Mouse (Mus musculus): ENCODE measurements around the gene Gm49387.

The Gm49387 gene

DNA sequence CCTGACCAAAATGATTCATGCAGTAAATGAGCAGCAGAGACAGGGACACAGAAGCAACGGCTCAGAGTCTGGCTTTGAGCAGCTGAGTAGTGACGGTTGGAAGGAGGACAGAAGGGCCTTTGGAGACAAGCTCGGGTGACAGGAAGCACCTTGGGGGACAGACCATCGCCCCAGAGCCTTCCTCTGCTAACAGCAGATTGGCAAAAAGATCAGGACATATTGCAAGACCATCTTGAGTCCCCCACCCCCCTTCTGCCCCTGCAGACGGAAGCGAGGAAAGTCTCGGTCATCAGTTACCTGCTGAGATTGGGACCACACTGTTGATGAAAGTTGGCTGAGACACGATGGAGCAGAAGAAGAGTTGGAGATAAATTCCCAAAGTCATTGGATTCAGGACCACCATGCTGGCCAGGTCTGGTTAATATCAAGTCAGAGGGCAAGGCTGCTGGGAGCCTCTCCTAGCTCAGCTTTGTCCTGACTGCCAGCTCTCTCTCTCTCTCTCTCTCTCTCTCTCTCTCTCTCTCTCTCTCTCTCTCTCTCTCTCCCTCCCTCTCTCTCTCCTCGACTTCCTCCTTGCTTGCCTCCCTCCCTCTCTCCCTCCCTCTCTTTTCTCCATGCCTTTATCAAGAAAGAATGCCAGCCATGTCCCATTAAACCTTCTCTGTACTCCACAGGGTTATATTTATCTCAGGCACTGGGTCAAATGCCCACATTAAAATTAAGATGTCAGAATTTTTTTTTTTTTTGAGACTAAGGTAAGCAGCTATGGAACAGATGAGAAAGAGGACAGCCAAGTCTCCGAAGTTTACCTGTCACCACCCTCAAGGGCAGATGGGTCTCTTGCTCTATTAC lies 63.6 kb downstream of the Gm49387 start:
- DNase-seq (ENCODE audit: extremely low spot score, low read depth, low spot score), result no peak

- DNase-seq (ENCODE audit: extremely low spot score, low read depth, low spot score), result no peak
These were observed 64.8 kb downstream of the Gm49387 start for GRCm38 (mm10) chr14:31575866-31576265.

DNA sequence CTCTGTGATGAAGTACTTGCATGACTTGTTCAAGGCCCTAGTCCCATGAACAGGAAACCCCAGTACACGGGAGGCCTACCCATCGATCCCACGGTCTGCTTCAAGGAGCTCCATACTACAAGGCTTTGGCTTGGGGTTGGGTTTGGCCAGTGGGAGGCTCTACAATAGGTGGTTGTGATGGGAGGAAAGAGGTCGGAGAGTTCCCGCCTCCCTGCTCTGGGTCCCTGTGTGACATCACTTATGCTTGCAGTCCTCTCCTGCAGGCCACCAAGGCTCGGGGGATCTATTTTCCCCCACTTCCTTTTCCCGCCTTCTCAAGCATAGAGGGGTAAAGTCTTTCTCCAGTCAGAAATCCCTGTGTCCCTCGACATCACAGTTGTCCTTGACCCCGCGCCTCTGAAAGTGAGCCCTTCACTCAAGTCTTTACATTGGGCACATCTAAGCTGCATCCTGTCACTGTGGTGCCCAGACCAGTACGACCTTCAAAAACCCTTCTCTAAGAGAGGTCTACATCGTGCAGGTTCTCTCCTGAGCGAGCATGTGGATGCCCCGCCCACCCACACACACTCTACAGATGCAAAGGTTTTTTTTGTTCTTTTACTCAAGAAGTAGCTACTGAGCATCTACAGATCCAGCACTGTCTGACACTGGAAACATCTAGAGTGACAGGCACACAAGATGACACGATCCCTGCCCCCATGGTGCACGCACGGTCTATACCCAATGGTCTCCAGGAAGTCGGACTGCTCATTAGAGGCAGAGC lies 65.6 kb downstream of the Gm49387 start:
- DNase-seq (ENCODE audit: extremely low spot score, low read depth, low spot score), result no peak

DNA sequence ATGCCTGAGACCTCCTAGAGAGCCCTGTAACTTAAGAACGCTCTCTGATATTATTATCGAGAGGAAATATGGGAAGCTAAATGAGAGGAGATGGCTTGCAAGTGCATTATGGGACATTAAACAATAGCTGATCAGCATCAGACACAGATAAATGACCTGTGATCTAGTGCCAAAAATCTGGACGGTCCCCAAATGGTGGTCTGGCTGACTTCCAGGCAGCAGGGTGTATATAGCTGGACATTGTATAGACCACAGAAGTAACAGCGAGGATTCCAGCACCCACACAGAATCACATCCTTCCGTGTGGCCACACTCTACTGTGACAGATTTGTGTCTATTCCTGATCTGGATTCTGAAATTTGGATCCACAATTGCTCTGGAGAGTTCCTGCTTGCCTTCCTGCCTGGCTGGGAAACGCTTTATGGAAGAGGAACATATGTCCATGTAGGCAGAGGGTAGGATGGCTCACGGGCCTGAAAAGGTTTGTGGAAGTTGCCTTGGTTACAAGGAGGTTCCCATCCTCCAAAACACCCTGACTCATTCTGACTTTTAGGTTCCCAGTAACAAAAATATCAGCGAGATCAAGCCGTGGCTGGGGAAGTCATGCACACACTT lies 68.0 kb downstream of the Gm49387 start:
- DNase-seq (ENCODE audit: extremely low spot score, low read depth, low spot score), result no peak

DNA sequence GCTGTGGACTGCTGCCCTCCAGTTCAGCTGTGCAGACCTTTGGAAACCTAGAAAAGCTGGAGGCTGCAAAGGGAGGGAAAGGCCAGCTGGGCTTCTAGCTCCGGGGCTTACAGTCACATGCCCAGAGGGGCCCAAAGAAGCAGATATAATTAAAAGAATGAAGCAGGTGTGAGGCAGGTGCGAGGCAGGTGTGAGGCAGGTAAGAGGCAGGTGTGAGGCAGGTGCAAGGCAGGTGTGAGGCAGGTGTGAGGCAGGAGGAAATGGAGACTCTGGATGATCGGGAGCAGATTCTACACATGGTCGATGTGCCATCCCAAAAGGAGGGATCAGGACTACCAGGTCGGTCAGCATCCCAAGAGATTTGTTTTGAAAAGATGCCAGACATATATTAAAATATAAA lies 69.3 kb downstream of the Gm49387 start:
- DNase-seq (ENCODE audit: extremely low spot score, low read depth, low spot score), result no peak

DNA sequence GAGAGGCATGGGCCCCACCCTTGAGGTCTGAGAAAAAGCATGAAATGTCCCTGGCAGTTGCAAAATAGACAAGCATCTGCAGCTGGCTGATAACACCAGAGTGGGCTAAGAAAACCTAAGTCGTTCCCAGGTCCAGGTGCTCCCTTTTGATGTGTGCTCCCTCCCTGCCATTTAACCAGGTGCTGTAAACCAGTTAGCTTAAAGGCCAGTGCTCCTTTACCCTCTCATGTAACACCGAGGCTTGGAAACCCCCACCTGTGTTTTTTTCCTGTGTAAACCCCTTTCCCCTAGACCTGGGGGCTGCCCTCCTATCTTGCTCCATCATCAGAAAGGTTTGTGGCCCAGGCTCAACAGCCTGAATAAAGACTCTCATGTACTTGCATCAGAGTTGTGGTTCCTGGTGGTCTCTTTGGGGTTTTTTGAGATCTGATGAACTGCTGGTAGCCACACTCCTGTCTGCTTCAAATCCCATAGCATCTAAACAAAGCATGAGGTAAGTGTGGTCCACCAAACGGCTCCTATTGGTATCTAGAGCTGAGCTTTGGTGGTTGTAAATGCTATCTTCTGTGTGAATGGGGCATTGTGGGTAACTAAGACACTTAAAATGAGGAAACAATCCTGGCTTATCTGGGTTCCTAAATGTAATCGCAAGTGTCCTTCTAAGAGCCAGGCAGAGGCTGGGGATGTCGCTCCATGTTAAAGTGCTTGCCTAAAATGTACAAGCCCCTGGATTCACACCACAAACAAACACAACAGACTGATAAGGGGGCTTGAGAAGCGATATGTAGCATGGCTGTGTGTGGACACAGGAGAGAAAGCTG lies 70.3 kb downstream of the Gm49387 start:
- DNase-seq (ENCODE audit: extremely low spot score, low read depth, low spot score), result no peak

GRCm38 (mm10) chr14:31569151-31569631 lies 71.5 kb downstream of the Gm49387 start:
- DNase-seq (ENCODE audit: extremely low spot score, low read depth, low spot score), result no peak

DNA sequence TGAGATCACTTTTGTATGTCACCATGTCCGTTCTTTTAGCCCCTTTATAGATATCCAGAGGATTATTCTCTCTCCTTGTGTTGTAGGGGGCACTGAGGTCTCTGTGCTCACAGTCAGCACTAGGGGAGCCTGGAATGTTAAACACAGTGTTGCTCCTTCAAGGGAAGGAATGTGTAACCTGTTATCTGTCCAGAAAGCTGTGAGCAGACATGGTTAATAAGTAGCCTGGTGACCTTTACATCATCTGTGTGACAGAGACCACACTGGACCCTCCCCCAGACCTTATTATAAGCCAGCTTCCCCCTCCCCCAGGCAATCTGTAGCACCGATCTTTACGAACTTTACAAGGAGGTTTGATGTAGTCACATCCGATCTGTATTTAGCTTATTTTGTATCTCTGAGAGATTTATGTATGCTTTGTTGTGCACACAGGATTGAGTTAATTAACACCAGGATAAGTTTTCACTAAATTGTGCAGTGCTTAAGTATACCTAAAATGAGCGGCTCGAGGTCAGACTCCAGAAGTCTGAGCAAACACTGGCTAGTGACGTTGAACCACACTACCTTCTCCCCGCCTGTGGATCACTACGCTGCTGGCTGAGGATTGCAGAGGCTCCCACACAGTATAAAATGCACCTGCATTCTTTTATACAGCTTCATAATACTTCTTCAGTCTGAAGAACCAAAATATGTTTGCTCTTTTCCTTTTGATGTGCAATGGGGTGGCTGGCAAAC lies 75.0 kb downstream of the Gm49387 start:
- DNase-seq (ENCODE audit: extremely low spot score, low read depth, low spot score), result no peak

DNA sequence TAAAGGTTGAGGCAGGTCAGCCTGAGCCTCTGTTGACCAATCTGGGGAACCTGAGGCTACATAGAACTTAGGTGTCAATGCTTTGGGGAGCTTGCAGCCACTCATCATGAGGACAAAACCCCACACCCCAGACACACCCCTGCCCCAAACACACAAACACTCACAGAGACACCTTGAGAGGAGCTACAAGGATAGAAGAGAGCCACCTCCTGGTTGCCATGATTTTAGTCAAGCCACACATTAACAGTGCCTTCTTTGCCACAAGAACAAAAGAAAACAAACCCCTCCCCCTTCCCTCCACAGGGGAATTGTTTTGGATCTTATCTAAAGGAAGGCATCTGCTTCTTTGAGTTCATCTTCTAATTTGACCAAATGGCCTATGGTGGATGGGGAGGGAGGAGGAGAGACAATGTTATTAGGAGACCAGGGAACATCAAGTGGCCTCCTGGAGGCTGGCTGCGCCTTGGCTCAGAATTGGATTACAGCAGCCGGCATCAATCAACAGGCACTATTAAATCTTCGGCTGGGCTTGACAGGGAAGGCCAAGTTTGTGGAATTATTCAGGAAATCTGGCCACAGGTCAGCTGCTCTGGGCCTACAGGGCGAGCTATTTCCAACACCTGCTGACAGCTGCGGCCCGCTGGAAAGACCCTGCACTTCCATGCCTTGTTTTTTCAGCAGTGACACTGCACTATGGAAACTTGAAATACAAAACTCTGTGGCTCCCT lies 76.1 kb downstream of the Gm49387 start:
- DNase-seq (ENCODE audit: extremely low spot score, low read depth, low spot score), result peak; percentile 24

- DNase-seq (ENCODE audit: extremely low spot score, low read depth, low spot score), result no peak
These were observed 79.8 kb downstream of the Gm49387 start for GRCm38 (mm10) chr14:31560886-31561285.

- DNase-seq (ENCODE audit: extremely low spot score, low read depth, low spot score), result no peak
These were observed 81.5 kb downstream of the Gm49387 start for GRCm38 (mm10) chr14:31559216-31559615.

DNA sequence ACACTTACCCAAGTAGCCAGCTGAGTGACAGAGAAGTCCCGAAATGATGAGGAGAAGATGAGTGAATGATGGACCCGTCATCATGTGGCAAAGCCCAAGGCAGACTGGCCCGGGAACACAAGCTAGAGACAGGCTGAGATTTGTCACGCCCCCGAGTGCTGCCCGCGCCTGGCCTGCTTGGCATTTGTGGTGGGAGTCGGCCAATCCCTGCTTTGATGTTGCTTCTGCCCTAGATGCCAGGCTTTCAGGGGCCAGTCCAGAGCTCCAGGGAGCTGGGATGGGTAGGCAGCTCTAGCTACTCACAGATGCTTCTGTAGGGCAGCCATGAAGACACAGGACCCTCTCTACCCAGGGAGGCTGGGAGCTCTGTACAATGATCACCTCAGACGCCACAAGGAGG lies 82.9 kb downstream of the Gm49387 start:
- no peak for DNase-seq (ENCODE audit: extremely low spot score, low read depth, low spot score)

DNA sequence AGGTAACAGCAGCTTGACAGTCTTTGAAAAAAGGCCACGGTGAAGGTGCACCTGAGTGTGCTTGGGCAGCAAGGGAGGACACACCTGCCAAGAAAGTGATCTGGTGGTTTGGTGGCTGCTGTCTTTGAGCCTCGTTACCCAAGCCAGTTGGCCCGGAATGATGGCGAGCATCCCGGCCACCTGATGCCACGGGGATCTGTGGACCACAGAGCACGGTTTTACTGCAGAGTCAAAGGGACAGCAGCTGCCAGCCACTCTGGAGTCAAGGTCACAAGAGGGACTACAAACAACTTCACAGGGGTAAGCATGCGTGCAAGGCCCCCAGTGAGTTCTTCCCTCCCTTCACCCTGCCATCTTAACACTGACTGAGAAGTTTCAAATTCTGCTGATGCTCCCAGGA lies 83.4 kb downstream of the Gm49387 start:
- DNase-seq (ENCODE audit: extremely low spot score, low read depth, low spot score), result no peak

DNA sequence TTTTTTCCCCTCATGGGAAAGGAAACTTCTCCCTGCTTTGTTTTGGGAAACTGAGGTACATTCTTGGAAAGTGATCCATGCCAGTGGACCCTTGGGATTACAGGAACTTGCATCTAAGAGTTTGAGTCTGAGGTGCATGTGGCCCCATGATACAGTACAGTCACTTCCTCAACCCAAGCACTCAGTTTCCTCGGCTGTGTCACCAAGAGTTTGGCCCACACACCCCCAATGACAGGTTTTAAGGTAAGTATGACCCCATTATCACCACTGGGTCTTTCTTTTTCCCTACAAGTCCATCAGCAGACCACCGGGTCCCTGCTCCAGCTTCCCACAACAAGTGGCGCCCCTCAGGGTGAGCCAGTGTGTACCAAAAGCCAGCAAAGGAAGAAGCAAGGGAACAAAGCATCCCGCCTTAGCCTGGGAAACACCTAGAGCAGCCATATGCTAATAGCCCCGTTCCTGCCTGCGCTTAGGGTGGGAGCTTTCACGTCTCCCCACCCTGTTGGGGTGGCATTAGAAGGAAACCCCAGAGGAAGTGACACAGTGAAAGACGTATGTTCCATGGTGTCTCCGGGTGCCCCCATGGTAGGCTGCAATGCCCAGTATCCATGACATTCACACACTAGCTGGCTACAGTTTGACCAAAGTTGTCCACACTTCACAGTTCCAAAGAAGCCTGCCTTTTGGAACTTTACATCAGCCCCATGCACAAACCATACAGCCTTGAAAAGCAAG lies 84.0 kb downstream of the Gm49387 start:
- no peak for DNase-seq (ENCODE audit: extremely low spot score, low read depth, low spot score)

GRCm38 (mm10) chr14:31555963-31556434 lies 84.7 kb downstream of the Gm49387 start:
- DNase-seq (ENCODE audit: extremely low spot score, low read depth, low spot score), result no peak

GRCm38 (mm10) chr14:31555021-31555420 lies 85.7 kb downstream of the Gm49387 start:
- DNase-seq (ENCODE audit: extremely low spot score, low read depth, low spot score), result no peak

DNA sequence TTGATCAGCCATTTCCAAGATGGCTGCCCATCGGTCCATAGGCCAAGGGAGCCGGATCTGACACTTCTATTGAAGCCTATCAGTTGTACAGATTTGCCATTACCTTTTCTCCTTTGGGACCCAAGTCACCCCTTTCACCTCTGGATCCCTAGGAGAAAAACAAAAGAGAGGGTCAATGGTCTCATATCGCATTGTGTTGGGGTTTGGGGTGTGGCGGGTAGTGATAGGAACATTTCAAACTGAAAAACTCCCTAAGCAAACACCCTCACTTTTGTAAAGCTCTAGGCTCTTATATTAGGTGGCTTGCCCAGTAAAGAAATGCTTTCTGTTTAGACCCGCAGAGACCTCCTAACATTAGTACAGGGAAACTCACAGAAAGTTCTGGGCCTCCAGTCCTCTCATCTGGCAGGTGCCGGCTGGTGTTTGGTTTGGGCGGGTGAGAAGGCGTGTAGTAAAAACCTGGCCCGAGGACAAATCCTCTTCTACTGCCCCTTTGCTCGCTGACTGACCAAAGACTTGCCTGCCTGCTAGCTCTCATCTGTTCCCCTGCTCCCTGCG lies 96.7 kb downstream of the Gm49387 start:
- DNase-seq (ENCODE audit: extremely low spot score, low read depth, low spot score), result no peak

DNA sequence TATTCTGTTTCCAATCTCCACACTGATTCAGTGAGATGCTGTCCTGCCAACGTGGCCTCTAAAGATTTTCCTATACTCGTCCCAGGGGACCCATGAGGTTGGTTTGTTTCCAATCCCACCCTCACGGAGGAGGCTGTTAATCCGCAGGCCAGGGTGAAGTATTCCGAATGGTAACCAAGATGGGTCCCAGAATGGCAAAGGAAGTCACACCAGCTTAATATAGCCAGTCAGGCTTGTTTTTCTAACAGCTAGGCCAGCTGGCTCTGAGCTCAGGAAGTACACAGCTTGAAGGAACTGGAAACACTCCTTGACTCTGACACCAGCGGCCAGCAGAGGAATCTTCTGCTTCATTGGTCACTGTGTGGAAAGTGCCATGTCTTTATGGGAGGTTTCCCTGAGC lies 103.4 kb downstream of the Gm49387 start:
- no peak for DNase-seq (ENCODE audit: extremely low spot score, low read depth, low spot score)

Data from hindlimb bud, embryonic 11.5 days (tissue).